Mouse (Mus musculus) left cerebral cortex, postnatal 10 days (tissue): ENCODE measurements around the gene Krt7. TPM values are rescaled to one million over a fixed set of nuclear protein-coding genes. Genes with fewer than 3 reads are reported as not detected.
A peak's percentile ranks its signal among the peaks of the same experiment; 100 is the strongest.

ENCODE experiments used
- DNase-seq, 2 experiments: peaks; one replicate each; pipeline ENCODE4 v3.0.0; 2021 to 2022; ENCODE audit warnings: low spot score in 2 of 2, mixed read lengths in 1 of 2; ENCODE audit errors: extremely low spot score in 1 of 2
- intact Hi-C: fragments of 180-260 bp; cut with DNase I; formaldehyde crosslinking; loops from one replicate; pipeline ENCODE4 v1.15.1; 2025
- total RNA-seq, 2 experiments: library from RNA; stranded (reverse); gene quantifications; 2 replicates each; pipeline ENCODE4 v1.2.3; 2021

Gene Krt7
- total RNA-seq, 2 experiments from 2014 or later, result not detected

- intact Hi-C loops, result no loop called here
These were observed 8.1 kb downstream of the Krt7 start for GRCm38 (mm10) chr15:101418950-101419349.

GRCm38 (mm10) chr15:101420903-101421302 lies 10.1 kb downstream of the Krt7 start:
- intact Hi-C loops, result loop anchor here (10.0 kb wide), 1 partner anchor 76 kb away; no protein-coding TSS in a partner anchor
- no peak for DNase-seq

More at GRCm38 (mm10) chr15:101418950-101419349, 8.1 kb downstream of the Krt7 start:
- DNase-seq, result peak in 1 of 2 experiments; percentile 26

- DNase-seq, result no peak
- intact Hi-C loops, result loop anchor here (10.0 kb wide), 1 partner anchor 80 kb away; no protein-coding TSS in a partner anchor
These were observed 14.1 kb downstream of the Krt7 start for GRCm38 (mm10) chr15:101424914-101425313.

- no peak for DNase-seq
- intact Hi-C loops, result no loop called here
These were observed 25.8 kb downstream of the Krt7 start for GRCm38 (mm10) chr15:101436611-101437010.

- intact Hi-C loops, result no loop called here
- no peak for DNase-seq
These were observed 27.7 kb downstream of the Krt7 start, which contains the start of gene Krt87 for GRCm38 (mm10) chr15:101438555-101438954. TSS of gene Krt87 (minus strand) at chr15:101438804.

- intact Hi-C loops, result no loop called here
- peak in 1 of 2 experiments; percentile 15 for DNase-seq
These were observed 30.0 kb downstream of the Krt7 start for GRCm38 (mm10) chr15:101440837-101441236.

GRCm38 (mm10) chr15:101446572-101446971 lies 35.7 kb downstream of the Krt7 start:
- intact Hi-C loops, result no loop called here

GRCm38 (mm10) chr15:101447444-101447843 lies 36.6 kb downstream of the Krt7 start, which contains the start of gene Krt88:
TSS of gene Krt88 (plus strand) at chr15:101447744.
- no peak for DNase-seq
- intact Hi-C loops, result no loop called here

More at GRCm38 (mm10) chr15:101446572-101446971, 35.7 kb downstream of the Krt7 start:
- DNase-seq, result no peak

GRCm38 (mm10) chr15:101453093-101453736 lies 42.4 kb downstream of the Krt7 start:
- intact Hi-C loops, result no loop called here
- DNase-seq, result peak; percentile 37 to 85

GRCm38 (mm10) chr15:101454774-101455173 lies 43.9 kb downstream of the Krt7 start:
- DNase-seq, result no peak
- intact Hi-C loops, result no loop called here

GRCm38 (mm10) chr15:101455292-101455691 lies 44.4 kb downstream of the Krt7 start:
- no peak for DNase-seq
- intact Hi-C loops, result no loop called here

GRCm38 (mm10) chr15:101455891-101456290 lies 45.0 kb downstream of the Krt7 start:
- intact Hi-C loops, result no loop called here
- no peak for DNase-seq

GRCm38 (mm10) chr15:101458361-101458930 lies 47.6 kb downstream of the Krt7 start:
- peak in 1 of 2 experiments; percentile 60 for DNase-seq
- intact Hi-C loops, result no loop called here

- DNase-seq, result peak in 1 of 2 experiments; percentile 40
- intact Hi-C loops, result no loop called here
These were observed 48.4 kb downstream of the Krt7 start for GRCm38 (mm10) chr15:101459283-101459682.

- intact Hi-C loops, result no loop called here
- DNase-seq, result no peak
These were observed 52.8 kb downstream of the Krt7 start, which contains the start of gene Krt81 for GRCm38 (mm10) chr15:101463651-101464050. TSS of gene Krt81 (minus strand) at chr15:101463751.

- no peak for DNase-seq
- intact Hi-C loops, result no loop called here
These were observed 58.2 kb downstream of the Krt7 start for GRCm38 (mm10) chr15:101469093-101469492.

GRCm38 (mm10) chr15:101472952-101473528 lies 62.2 kb downstream of the Krt7 start, which contains the start of gene Krt86:
TSS of gene Krt86 (plus strand) at chr15:101473478.
- intact Hi-C loops, result no loop called here
- no peak for DNase-seq

GRCm38 (mm10) chr15:101479007-101479665 lies 68.3 kb downstream of the Krt7 start:
- peak; percentile 7 to 74 for DNase-seq
- intact Hi-C loops, result no loop called here

GRCm38 (mm10) chr15:101479666-101480060 lies 68.8 kb downstream of the Krt7 start:
- intact Hi-C loops, result no loop called here
- DNase-seq, result no peak
